13 mouse cellular contexts compared by ENCODE assay signal in the genomic region with DNA sequence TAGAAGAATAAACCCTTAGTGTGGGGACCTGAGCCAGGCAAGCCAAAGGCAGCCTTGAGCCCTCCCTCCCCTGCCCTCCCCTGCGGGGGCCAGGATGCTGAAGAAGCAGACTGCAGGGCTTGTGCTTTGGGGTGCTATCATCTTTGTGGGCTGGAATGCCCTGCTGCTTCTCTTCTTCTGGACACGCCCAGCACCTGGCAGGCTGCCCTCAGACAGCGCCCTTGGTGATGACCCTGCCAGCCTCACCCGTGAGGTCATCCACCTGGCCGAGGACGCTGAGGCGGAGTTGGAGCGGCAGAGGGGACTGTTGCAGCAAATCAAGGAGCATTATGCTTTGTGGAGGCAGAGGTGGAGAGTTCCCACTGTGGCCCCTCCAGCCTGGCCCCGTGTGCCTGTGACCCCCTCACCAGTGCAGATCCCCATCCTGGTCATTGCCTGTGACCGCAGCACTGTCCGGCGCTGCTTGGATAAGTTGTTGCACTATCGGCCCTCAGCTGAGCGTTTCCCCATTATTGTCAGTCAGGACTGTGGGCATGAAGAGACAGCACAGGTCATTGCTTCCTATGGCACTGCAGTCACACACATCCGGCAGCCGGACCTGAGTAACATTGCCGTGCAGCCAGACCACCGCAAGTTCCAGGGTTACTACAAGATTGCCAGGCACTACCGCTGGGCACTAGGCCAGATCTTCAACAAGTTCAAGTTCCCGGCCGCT. TPM values are rescaled to one million over a fixed set of nuclear protein-coding genes. Genes with fewer than 3 reads are reported as not detected.
DNase-seq lines count a peak whose midpoint lies in the region; ATAC-seq and TF ChIP-seq lines count a peak whose summit lies in the region.
"Had no signal": no experiment of that assay in that cellular context is flagged by ENCODE, and none has a peak within 500 bp of the region (broad histone marks: within the 10 kb centered on the region; RNA-seq: fewer than 3 reads in every experiment).

No protein-coding gene starts in this region.

- no peak overlapping the region for H3K27ac ChIP-seq in limb, embryonic 15.5 days
- no peak overlapping the region for H3K27ac ChIP-seq in limb, embryonic 10.5 days
- H3K27ac ChIP-seq in intestine, postnatal 0 days (ENCODE audit: low read depth, low read length), result no peak overlapping the region
- H3K27ac ChIP-seq: macrophage had no signal

- ATAC-seq in limb, embryonic 15.5 days (ENCODE audit: insufficient number of reproducible peaks, low FRiP score, low TSS enrichment, low read depth), result 0 out of 2 replicates have a peak, but pooled peaks have one; percentile 51
- peak; percentile 24; the same call in 1 of the 2 replicates for ATAC-seq in intestine, postnatal 0 days
- ATAC-seq in frontal cortex, adult (ENCODE audit: low TSS enrichment), result no peak

- TF ChIP-seq CTCF in intestine, postnatal 0 days (IDR thresholded peaks at IDR 0.05; ENCODE audit: low read depth), result no peak

- no peak overlapping the region for H3K9ac ChIP-seq in limb, embryonic 15.5 days
- H3K9ac ChIP-seq in intestine, postnatal 0 days (ENCODE audit: low read depth, low read length), result no peak overlapping the region

- no peak overlapping the region for H3K4me2 ChIP-seq in limb, embryonic 15.5 days
- H3K4me2 ChIP-seq in intestine, postnatal 0 days (replicated peaks; ENCODE audit: low read depth), result no peak overlapping the region

- WGBS in limb, embryonic 15.5 days, result 89% methylated on average over 20 of the region's 21 CpGs
- 94% methylated on average over 21 of the region's 21 CpGs for WGBS in limb, embryonic 10.5 days
- WGBS in intestine, postnatal 0 days, result 71% methylated on average over 21 of the region's 21 CpGs

- no peak for DNase-seq in limb, embryonic 10.5 days (ENCODE audit: low spot score)
- DNase-seq in adrenal gland, postnatal 10 days, result peak; percentile 90
- DNase-seq in lung, postnatal 36 days, result peak; percentile 55
- no peak for DNase-seq in frontal cortex, postnatal 14 days (ENCODE audit: low spot score in 2 of 2)
- no peak for DNase-seq in gastrocnemius, postnatal 14 days

- intact Hi-C loops in gastrocnemius, postnatal 14 days (cut with DNase I; ENCODE audit: low total_unique reads), result no loop called here

- no peaks in the 10 kb centered on the region for H3K9me3 ChIP-seq in limb, embryonic 15.5 days
- no peaks in the 10 kb centered on the region for H3K9me3 ChIP-seq in limb, embryonic 10.5 days (replicated peaks)
- no peaks in the 10 kb centered on the region for H3K9me3 ChIP-seq in intestine, postnatal 0 days (ENCODE audit: control insufficient read depth)

- H3K4me1 ChIP-seq in limb, embryonic 15.5 days, result 0 out of 2 replicates have a peak, but pooled peaks cover 3% of the 10 kb centered on the region
- no peaks in the 10 kb centered on the region for H3K4me1 ChIP-seq in limb, embryonic 10.5 days
- H3K4me1 ChIP-seq in intestine, postnatal 0 days (replicated peaks; ENCODE audit: control insufficient read depth, insufficient read depth, low read length), result peaks cover 9% of the 10 kb centered on the region; the same call in 1 of the 2 replicates

- no peak overlapping the region for H3K4me3 ChIP-seq in limb, embryonic 15.5 days
- H3K4me3 ChIP-seq in limb, embryonic 10.5 days, result no peak overlapping the region
- H3K4me3 ChIP-seq in intestine, postnatal 0 days (ENCODE audit: low read depth, low read length), result no peak overlapping the region
- H3K4me3 ChIP-seq: myocyte had no signal

- H3K36me3 ChIP-seq in limb, embryonic 15.5 days, result peaks cover 55% of the 10 kb centered on the region
- peaks cover 70% of the 10 kb centered on the region for H3K36me3 ChIP-seq in limb, embryonic 10.5 days
- H3K36me3 ChIP-seq in intestine, postnatal 0 days (ENCODE audit: control insufficient read depth, insufficient read depth), result peaks cover 44% of the 10 kb centered on the region

- H3K27me3 ChIP-seq in limb, embryonic 15.5 days, result no peaks in the 10 kb centered on the region
- H3K27me3 ChIP-seq in limb, embryonic 10.5 days (ENCODE audit: low read depth, poor library complexity, severe bottlenecking), result no peaks in the 10 kb centered on the region
- no peaks in the 10 kb centered on the region for H3K27me3 ChIP-seq in intestine, postnatal 0 days (replicated peaks; ENCODE audit: control insufficient read depth, insufficient read depth, low read length)

RNA-seq across cellular contexts. Expression of gene Mgat1, which starts 16.8 kb away (rescaled TPM):
- 74.6 and 81.3 TPM in 2 replicates for polyA plus RNA-seq in limb, embryonic 15.5 days (2015; fragmentation: Nextera tagmentation; extraction: Ambion mirVana)
- polyA plus RNA-seq in limb, embryonic 10.5 days (2016; fragmentation: Nextera tagmentation; extraction: Ambion mirVana), result 40.0 and 46.0 TPM in 2 replicates
- total RNA-seq in adrenal gland, postnatal 10 days (2021), result 100 to 1,000 TPM in 1 of 2 experiments, 10 to 100 TPM in 1; 87.9 to 101 TPM
- 59.0 and 62.2 TPM in 2 replicates for polyA plus RNA-seq in intestine, postnatal 0 days (2015; fragmentation: Nextera tagmentation; extraction: Ambion mirVana)
- 10 to 100 TPM; 35.7 to 39.5 TPM for total RNA-seq in gastrocnemius, postnatal 14 days (2021)

RNA-seq across cellular contexts. Expression of gene Olfr1393, which starts 17.3 kb away (rescaled TPM):
- polyA plus RNA-seq in limb, embryonic 15.5 days (2015; fragmentation: Nextera tagmentation; extraction: Ambion mirVana), result not detected in 2 replicates
- not detected in 2 replicates for polyA plus RNA-seq in limb, embryonic 10.5 days (2016; fragmentation: Nextera tagmentation; extraction: Ambion mirVana)
- total RNA-seq in adrenal gland, postnatal 10 days (2021), result not detected
- 0.16 TPM in 1 of 2 replicates, not detected in the other for polyA plus RNA-seq in intestine, postnatal 0 days (2015; fragmentation: Nextera tagmentation; extraction: Ambion mirVana)
- under 1 TPM in 1 of 2 experiments, not detected in 1; 0.23 TPM for total RNA-seq in gastrocnemius, postnatal 14 days (2021)
- total RNA-seq: layer of hippocampus, postnatal 10 days had no signal
- polyA plus RNA-seq: macrophage, myocyte had no signal

RNA-seq across cellular contexts. Expression of gene Olfr1392, which starts 24.3 kb away (rescaled TPM):
- 0.10 and 0.11 TPM in 2 replicates for polyA plus RNA-seq in limb, embryonic 15.5 days (2015; fragmentation: Nextera tagmentation; extraction: Ambion mirVana)
- polyA plus RNA-seq in limb, embryonic 10.5 days (2016; fragmentation: Nextera tagmentation; extraction: Ambion mirVana), result not detected in 2 replicates
- total RNA-seq in adrenal gland, postnatal 10 days (2021), result not detected
- polyA plus RNA-seq in intestine, postnatal 0 days (2015; fragmentation: Nextera tagmentation; extraction: Ambion mirVana), result 0.08 TPM in 1 of 2 replicates, not detected in the other
- not detected for total RNA-seq in gastrocnemius, postnatal 14 days (2021)
- polyA plus RNA-seq: myocyte; spleen, adult 2 months had no signal

RNA-seq across cellular contexts. Expression of gene Olfr10, which starts 43.8 kb away (rescaled TPM):
- not detected in 2 replicates for polyA plus RNA-seq in limb, embryonic 15.5 days (2015; fragmentation: Nextera tagmentation; extraction: Ambion mirVana)
- polyA plus RNA-seq in limb, embryonic 10.5 days (2016; fragmentation: Nextera tagmentation; extraction: Ambion mirVana), result not detected in 2 replicates
- total RNA-seq in adrenal gland, postnatal 10 days (2021), result not detected
- polyA plus RNA-seq in intestine, postnatal 0 days (2015; fragmentation: Nextera tagmentation; extraction: Ambion mirVana), result not detected in 2 replicates
- not detected for total RNA-seq in gastrocnemius, postnatal 14 days (2021)
- polyA plus RNA-seq: gonadal fat pad, adult 2 months; macrophage; myocyte; spleen, adult 2 months had no signal

RNA-seq across cellular contexts. Expression of gene Zfp62, which starts 57.7 kb away (rescaled TPM):
- 33.8 and 36.9 TPM in 2 replicates for polyA plus RNA-seq in limb, embryonic 15.5 days (2015; fragmentation: Nextera tagmentation; extraction: Ambion mirVana)
- 34.6 and 48.3 TPM in 2 replicates for polyA plus RNA-seq in limb, embryonic 10.5 days (2016; fragmentation: Nextera tagmentation; extraction: Ambion mirVana)
- 10 to 100 TPM; 29.8 to 38.1 TPM for total RNA-seq in adrenal gland, postnatal 10 days (2021)
- 8.4 TPM in 2 replicates for polyA plus RNA-seq in intestine, postnatal 0 days (2015; fragmentation: Nextera tagmentation; extraction: Ambion mirVana)
- total RNA-seq in gastrocnemius, postnatal 14 days (2021), result 10 to 100 TPM; 16.5 to 18.1 TPM

Comparison
In these comparisons a context has a peak if more than half of its experiments do, and no peak if none do; other contexts are left out.
1. DNase-seq: peak in adrenal gland, postnatal 10 days (single experiment) and lung, postnatal 36 days (single experiment); none in limb, embryonic 10.5 days (single experiment), frontal cortex, postnatal 14 days (0 of 2) and gastrocnemius, postnatal 14 days (single experiment).